ENCODE assay signal across 8 mouse cellular contexts in the genomic region with DNA sequence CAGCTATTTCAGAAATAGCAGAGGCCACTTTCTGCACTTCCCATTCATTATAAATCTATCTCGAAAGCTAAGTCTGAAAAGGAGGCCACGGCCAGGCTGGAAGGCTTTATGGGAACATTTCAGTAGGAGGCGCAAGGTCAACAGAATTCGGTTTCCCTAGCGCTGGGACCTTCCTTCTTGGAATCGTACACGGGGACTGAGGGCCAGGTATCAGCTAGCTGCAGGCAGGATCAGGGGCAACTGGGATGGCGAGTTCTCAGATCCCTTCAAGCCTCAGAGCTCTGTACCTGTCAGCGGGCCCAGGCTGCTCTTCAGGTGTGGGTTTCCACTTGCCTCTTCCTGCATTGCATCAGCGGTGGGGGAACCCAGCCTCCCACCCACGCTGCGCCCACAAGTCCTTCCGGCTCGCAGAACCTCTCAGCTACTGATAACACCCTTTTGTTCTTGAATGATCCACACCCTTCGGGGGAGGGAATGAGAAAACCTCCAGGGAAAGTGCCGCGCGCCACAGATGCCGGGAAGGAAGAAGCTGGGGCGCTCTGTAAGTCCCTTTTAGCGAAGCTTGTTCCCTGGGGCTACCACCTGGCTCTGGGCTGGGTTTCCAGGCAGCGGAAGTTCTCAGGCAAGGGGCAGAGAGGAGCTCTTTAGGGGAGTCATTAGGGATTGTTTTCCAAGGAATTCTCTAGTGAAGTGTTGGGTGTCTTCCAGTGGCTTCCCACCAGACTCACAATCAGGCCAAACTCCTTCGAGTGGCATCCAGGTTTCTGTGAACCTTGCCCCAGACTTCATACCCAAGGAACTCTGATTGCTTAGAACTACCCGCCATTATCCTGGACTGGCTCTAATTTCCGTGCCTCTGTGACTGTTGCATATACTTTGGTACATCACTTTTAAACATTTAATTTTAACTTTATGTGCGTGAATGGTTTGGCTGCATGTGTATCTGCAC. TPM values are rescaled to one million over a fixed set of nuclear protein-coding genes. Genes with fewer than 3 reads are reported as not detected.
DNase-seq lines count a peak whose midpoint lies in the region; ATAC-seq and TF ChIP-seq lines count a peak whose summit lies in the region.

Gene Mrpl33, plus strand, starts transcription at position 455 of the 949 bp plus-strand sequence.

- H3K27me3 ChIP-seq in heart, embryonic 12.5 days (replicated peaks), result no peaks in the 10 kb centered on the region
- no peaks in the 10 kb centered on the region for H3K27me3 ChIP-seq in kidney, postnatal 0 days (ENCODE audit: insufficient read depth, low read length)
- no peaks in the 10 kb centered on the region for H3K27me3 ChIP-seq in liver, embryonic 14.5 days (ENCODE audit: control insufficient read depth, insufficient read depth, low read length)

- H3K36me3 ChIP-seq in heart, embryonic 12.5 days, result no peaks in the 10 kb centered on the region
- no peaks in the 10 kb centered on the region for H3K36me3 ChIP-seq in kidney, postnatal 0 days (ENCODE audit: insufficient read depth, low read length)
- H3K36me3 ChIP-seq in liver, embryonic 14.5 days (replicated peaks; ENCODE audit: control insufficient read depth, insufficient read depth, low read depth), result no peaks in the 10 kb centered on the region

- TF ChIP-seq POLR2A in embryonic fibroblast, embryonic 13.5 days (IDR thresholded peaks at IDR 0.05; ENCODE audit: low read depth, low read length), result peak; percentile 18; the same call in 1 of the 2 replicates

- H3K4me1 ChIP-seq in embryonic fibroblast, embryonic 13.5 days (ENCODE audit: control insufficient read depth, insufficient read depth, low read length), result 0 out of 2 replicates have a peak, but pooled peaks cover 4% of the 10 kb centered on the region
- H3K4me1 ChIP-seq in heart, embryonic 12.5 days (replicated peaks), result peaks cover 13% of the 10 kb centered on the region
- peaks cover 9% of the 10 kb centered on the region; the same call in 1 of the 2 replicates for H3K4me1 ChIP-seq in kidney, postnatal 0 days (replicated peaks; ENCODE audit: insufficient read depth, low read length)
- peaks cover 0 to 5% of the 10 kb centered on the region in 2 experiments; a peak in 1 of 4 replicates for H3K4me1 ChIP-seq in liver, embryonic 14.5 days (replicated peaks; ENCODE audit: control insufficient read depth in 2 of 2, insufficient read depth in 2 of 2, low read length in 1 of 2)

- peak within 1 kb of the TSS; percentile 74 for H3K9ac ChIP-seq in heart, embryonic 12.5 days
- peak within 1 kb of the TSS; percentile 54; the same call in 1 of the 2 replicates for H3K9ac ChIP-seq in kidney, postnatal 0 days (ENCODE audit: low read depth, low read length)
- H3K9ac ChIP-seq in liver, embryonic 14.5 days (replicated peaks), result no peak within 1 kb of the TSS

- H3K27ac ChIP-seq in embryonic fibroblast, embryonic 13.5 days (ENCODE audit: insufficient read depth, low read length), result peak within 1 kb of the TSS; percentile 76
- H3K27ac ChIP-seq in heart, embryonic 12.5 days (ENCODE audit: poor library complexity, severe bottlenecking), result peak within 1 kb of the TSS; percentile 53
- peak within 1 kb of the TSS; percentile 8; the same call in 1 of the 2 replicates for H3K27ac ChIP-seq in kidney, postnatal 0 days
- no peak within 1 kb of the TSS for H3K27ac ChIP-seq in liver, embryonic 14.5 days

- peaks cover 6% of the 10 kb centered on the region for H3K9me3 ChIP-seq in heart, embryonic 12.5 days (replicated peaks)
- H3K9me3 ChIP-seq in kidney, postnatal 0 days (replicated peaks; ENCODE audit: low read length), result no peaks in the 10 kb centered on the region
- no peaks in the 10 kb centered on the region for H3K9me3 ChIP-seq in liver, embryonic 14.5 days (ENCODE audit: control insufficient read depth, low read length)

- WGBS in heart, embryonic 12.5 days, result 6% methylated on average over 26 of the region's 26 CpGs
- WGBS in kidney, postnatal 0 days, result 8% methylated on average over 26 of the region's 26 CpGs
- WGBS in liver, embryonic 14.5 days (ENCODE audit: insufficient replicate concordance), result 6% methylated on average over 26 of the region's 26 CpGs

- no peak for TF ChIP-seq EP300 in liver, embryonic 14.5 days (IDR thresholded peaks at IDR 0.05; ENCODE audit: low read depth)

- peak; percentile 82 to 87 for DNase-seq in CD8-positive naive resting alpha-beta T cell, adult 2 months (ENCODE audit: low read depth in 2 of 2, low spot score in 2 of 2)
- DNase-seq in adrenal gland, postnatal 4 days (ENCODE audit: low spot score in 2 of 2), result no peak
- DNase-seq in kidney, postnatal 0 days (ENCODE audit: low spot score), result peak; percentile 83
- no peak for DNase-seq in liver, embryonic 14.5 days (ENCODE audit: low read depth in 3 of 3, low spot score in 3 of 3)
- DNase-seq in neural tube, embryonic 10.5 days (ENCODE audit: extremely low spot score, low spot score), result peak; percentile 45
- DNase-seq in testis, postnatal 10 days (ENCODE audit: low spot score), result peak; percentile 63

- TF ChIP-seq CTCF in embryonic fibroblast, embryonic 13.5 days (IDR thresholded peaks at IDR 0.05; ENCODE audit: borderline replicate concordance, insufficient read depth, low read length), result 0 out of 2 replicates have a peak, but pooled peaks have one; percentile 9
- peak; percentile 58 for TF ChIP-seq CTCF in kidney, postnatal 0 days (IDR thresholded peaks at IDR 0.05; ENCODE audit: low read depth)
- no peak for TF ChIP-seq CTCF in liver, embryonic 14.5 days (IDR thresholded peaks at IDR 0.05; ENCODE audit: low read depth)

- peak; percentile 59; the same call in 1 of the 2 replicates for ATAC-seq in heart, embryonic 12.5 days (ENCODE audit: insufficient number of reproducible peaks, low FRiP score)
- no peak for ATAC-seq in kidney, postnatal 0 days (replicated peaks; ENCODE audit: low FRiP score, low read depth)
- peak; percentile 33; the same call in 1 of the 2 replicates for ATAC-seq in liver, embryonic 14.5 days (ENCODE audit: insufficient read depth)

- H3K4me2 ChIP-seq in heart, embryonic 12.5 days, result peak within 1 kb of the TSS; percentile 92
- peak within 1 kb of the TSS; percentile 57 for H3K4me2 ChIP-seq in kidney, postnatal 0 days (ENCODE audit: low read length)
- H3K4me2 ChIP-seq in liver, embryonic 14.5 days (ENCODE audit: low read depth), result peak within 1 kb of the TSS; percentile 53

- peak within 1 kb of the TSS; percentile 9; the same call in 1 of the 2 replicates for H3K4me3 ChIP-seq in embryonic fibroblast, embryonic 13.5 days (ENCODE audit: insufficient read depth, low read length)
- H3K4me3 ChIP-seq in heart, embryonic 12.5 days, result peak within 1 kb of the TSS; percentile 54
- H3K4me3 ChIP-seq in kidney, postnatal 0 days (replicated peaks; ENCODE audit: low read depth, low read length), result peak within 1 kb of the TSS; percentile 23
- peak within 1 kb of the TSS; percentile 20 to 51 for H3K4me3 ChIP-seq in liver, embryonic 14.5 days (ENCODE audit: insufficient read depth in 1 of 2, low read depth in 2 of 2, low read length in 2 of 2)

RNA-seq across cellular contexts. Expression of gene Mrpl33, which starts in this region (rescaled TPM):
- total RNA-seq in adrenal gland, postnatal 4 days (2021), result 100 to 1,000 TPM; 262 to 270 TPM
- polyA plus RNA-seq in embryonic fibroblast, embryonic 13.5 days (2011; ENCODE audit: insufficient read length, low read depth, missing spikeins), result 165 and 191 TPM in 2 replicates
- polyA plus RNA-seq in heart, embryonic 12.5 days (2016; fragmentation: Nextera tagmentation; extraction: Ambion mirVana), result 372 TPM in 2 replicates
- 369 and 406 TPM in 2 replicates for polyA plus RNA-seq in kidney, postnatal 0 days (2015; fragmentation: Nextera tagmentation; extraction: Ambion mirVana)
- polyA plus RNA-seq in liver, embryonic 14.5 days (2012; rRNA removed), result 57.8 and 80.0 TPM in 2 replicates
- 211 and 219 TPM in 2 replicates for polyA plus RNA-seq in liver, embryonic 14.5 days (2014; fragmentation: Nextera tagmentation; extraction: Ambion mirVana)

Comparison
In these comparisons a context has a peak if more than half of its experiments do, and no peak if none do; other contexts are left out.
1. DNase-seq: peak in CD8-positive naive resting alpha-beta T cell, adult 2 months (2 of 2), kidney, postnatal 0 days (single experiment), neural tube, embryonic 10.5 days (single experiment) and testis, postnatal 10 days (single experiment); none in adrenal gland, postnatal 4 days (0 of 2) and liver, embryonic 14.5 days (0 of 3).
2. Peak in every context shown above with its lines, with median percentiles within 50 percentile points of each other: H3K4me3 ChIP-seq and H3K4me2 ChIP-seq.